Mouse (Mus musculus) thymus, adult 2 months (tissue): Measurements from ENCODE around the gene Dnajc12.

ENCODE experiments used
- CTCF ChIP-seq: fragments of 200-500 bp; IDR thresholded peaks from 2 replicates; pipeline ENCODE4 v1.5.1; 2012; ENCODE audit warnings: mild to moderate bottlenecking, control low read depth, low read length, moderate library complexity, borderline replicate concordance; ENCODE audit not compliant: control insufficient read depth, poor library complexity, insufficient read depth; ENCODE audit errors: extremely low read depth
- POLR2A ChIP-seq: fragments of 200-500 bp; IDR thresholded peaks from 2 replicates; pipeline ENCODE4 v1.6.1; 2012; ENCODE audit warnings: mild to moderate bottlenecking, low read length, control low read depth, moderate library complexity; ENCODE audit not compliant: control insufficient read depth, poor library complexity, insufficient read depth; ENCODE audit errors: extremely low read depth

DNA sequence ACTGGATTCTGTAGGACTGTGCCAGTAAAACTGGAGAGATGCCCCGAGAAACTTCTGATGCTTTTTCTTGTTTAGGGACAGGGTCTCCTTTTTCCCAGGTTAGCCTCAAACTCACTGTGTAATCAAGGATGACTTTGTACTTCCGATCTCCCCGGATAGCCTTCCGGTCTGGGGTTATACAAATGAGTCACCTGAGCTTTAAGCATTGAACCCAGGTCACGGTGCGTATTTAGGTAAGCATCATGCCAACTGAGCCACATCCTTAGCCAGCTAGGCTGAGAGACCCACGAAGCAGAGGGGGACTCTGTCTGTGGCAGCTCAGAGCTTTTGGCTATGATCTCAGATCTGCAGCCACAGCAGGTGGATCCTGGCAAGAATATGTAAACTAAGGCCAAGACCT, 31.6 kb upstream of the Dnajc12 start:
- TF ChIP-seq CTCF (no peak), POLR2A (no peak)
